Mouse (Mus musculus) MEL (cell line): ENCODE data around the gene Gm4553. TPM values are rescaled to one million over a fixed set of nuclear protein-coding genes. Genes with fewer than 3 reads are reported as not detected.
"Not testable (repeated sequence)": the region's sequence is repeated elsewhere in the genome, so short reads cannot be mapped to it uniquely, and the experiment has no call there.

ENCODE experiments used
- DNase-seq: peaks from one replicate; pipeline ENCODE4 v3.0.0; 2011; ENCODE audit warnings: low read depth, low spot score
- H3K27ac ChIP-seq: 2 replicates; pipeline ENCODE4 v1.5.1; 2012; ENCODE audit warnings: low read depth, mild to moderate bottlenecking, control low read depth, low read length, moderate library complexity; ENCODE audit not compliant: control insufficient read depth
- H3K27me3 ChIP-seq, 2 experiments: fragments of 150-350 bp in 1 of 2; sonication (generic) in 1 of 2; 2 replicates each; pipeline ENCODE4 v1.6.1; 2012; ENCODE audit warnings: low read length in 2 of 2, mild to moderate bottlenecking in 2 of 2, improper control_type of control experiment in 1 of 2, moderate library complexity in 1 of 2; ENCODE audit not compliant: insufficient read depth in 2 of 2, control insufficient read depth in 1 of 2
- H3K36me3 ChIP-seq, 2 experiments: 2 replicates each; pipeline ENCODE4 v1.6.1; 2012 to 2014; ENCODE audit warnings: low read length in 2 of 2, improper control_type of control experiment in 1 of 2, inconsistent platforms in 1 of 2, mild to moderate bottlenecking in 1 of 2; ENCODE audit not compliant: insufficient read depth in 2 of 2, control insufficient read depth in 1 of 2
- H3K4me1 ChIP-seq, 2 experiments: fragments of 150-350 bp in 1 of 2; sonication (generic) in 1 of 2; 2 replicates each; pipeline ENCODE4 v1.6.1; 2012; ENCODE audit warnings: low read length in 2 of 2, improper control_type of control experiment in 1 of 2, mild to moderate bottlenecking in 1 of 2; ENCODE audit not compliant: insufficient read depth in 2 of 2, control insufficient read depth in 1 of 2
- H3K4me3 ChIP-seq, 2 experiments: fragments of 150-350 bp in 1 of 2; sonication (generic) in 1 of 2; 2 replicates each; pipeline ENCODE4 v1.5.1; 2012; ENCODE audit warnings: low read depth in 2 of 2, low read length in 2 of 2, mild to moderate bottlenecking in 2 of 2, moderate library complexity in 2 of 2, control low read depth in 1 of 2, improper control_type of control experiment in 1 of 2; ENCODE audit not compliant: control insufficient read depth in 1 of 2, insufficient read depth in 1 of 2
- H3K79me2 ChIP-seq: 2 replicates; pipeline ENCODE4 v1.6.1; 2012; ENCODE audit warnings: mild to moderate bottlenecking, low read length, moderate library complexity; ENCODE audit not compliant: control insufficient read depth, poor library complexity, insufficient read depth
- H3K9ac ChIP-seq: 2 replicates; pipeline ENCODE4 v1.6.1; 2012; ENCODE audit warnings: low read depth, mild to moderate bottlenecking, control low read depth, low read length, moderate library complexity; ENCODE audit not compliant: control insufficient read depth, poor library complexity, severe bottlenecking
- H3K9me3 ChIP-seq: fragments of 150-350 bp; sonication (generic); replicated peaks from 2 replicates; pipeline ENCODE4 v1.6.1; 2012; ENCODE audit warnings: mild to moderate bottlenecking, low read length, improper control_type of control experiment, moderate library complexity; ENCODE audit not compliant: insufficient read depth
- BHLHE40 ChIP-seq: IDR thresholded peaks from 2 replicates; pipeline ENCODE4 v1.6.1; 2012; ENCODE audit warnings: low read depth, mild to moderate bottlenecking, inconsistent platforms, low read length, improper control_type of control experiment, borderline replicate concordance
- CTCF ChIP-seq, 3 experiments: IDR thresholded peaks in 2 of 3; conservative IDR thresholded peaks in 1 of 3; 2 replicates each; pipeline ENCODE4 v1.5.1; 2011 to 2012; ENCODE audit warnings: low read length in 3 of 3, low read depth in 2 of 3, mild to moderate bottlenecking in 2 of 3, improper control_type of control experiment in 1 of 3, inconsistent platforms in 1 of 3, mixed read lengths in 1 of 3, moderate library complexity in 1 of 3; ENCODE audit not compliant: control insufficient read depth in 1 of 3, insufficient read depth in 1 of 3, poor library complexity in 1 of 3, severe bottlenecking in 1 of 3
- ETS1 ChIP-seq: IDR thresholded peaks from 2 replicates; pipeline ENCODE4 v1.6.1; 2012; ENCODE audit warnings: low read depth, mild to moderate bottlenecking, inconsistent platforms, low read length, improper control_type of control experiment, moderate library complexity
- NRF1 ChIP-seq: IDR thresholded peaks from 2 replicates; pipeline ENCODE4 v1.6.1; 2014; ENCODE audit warnings: low read depth, mild to moderate bottlenecking, inconsistent platforms, low read length, improper control_type of control experiment, moderate library complexity; ENCODE audit not compliant: poor library complexity, insufficient read depth, severe bottlenecking
- POLR2AphosphoS2 ChIP-seq: IDR thresholded peaks from 2 replicates; pipeline ENCODE4 v1.6.1; 2011; ENCODE audit warnings: low read length, improper control_type of control experiment
- RAD21 ChIP-seq: IDR thresholded peaks from 2 replicates; pipeline ENCODE4 v1.6.1; 2011; ENCODE audit warnings: mild to moderate bottlenecking, low read depth, low read length, improper control_type of control experiment
- RCOR1 ChIP-seq: IDR thresholded peaks from 2 replicates; pipeline ENCODE4 v1.6.1; 2012; ENCODE audit warnings: low read depth, mild to moderate bottlenecking, inconsistent platforms, low read length, improper control_type of control experiment
- SMC3 ChIP-seq: IDR thresholded peaks from 2 replicates; pipeline ENCODE4 v1.6.1; 2011; ENCODE audit warnings: low read depth, low read length, improper control_type of control experiment
- TBP ChIP-seq: IDR thresholded peaks from 2 replicates; pipeline ENCODE4 v1.8.0; 2011; ENCODE audit warnings: low read depth, low read length, improper control_type of control experiment
- USF1 ChIP-seq: IDR thresholded peaks from 2 replicates; pipeline ENCODE4 v1.6.1; 2014; ENCODE audit warnings: low read depth, mild to moderate bottlenecking, inconsistent platforms, low read length, improper control_type of control experiment, moderate library complexity
- ZC3H11A ChIP-seq: IDR thresholded peaks from 2 replicates; pipeline ENCODE4 v1.6.1; 2012; ENCODE audit warnings: low read depth, mild to moderate bottlenecking, inconsistent platforms, low read length, improper control_type of control experiment
- ZNF384 ChIP-seq: IDR thresholded peaks from 2 replicates; pipeline ENCODE4 v1.6.1; 2012; ENCODE audit warnings: low read depth, mild to moderate bottlenecking, inconsistent platforms, low read length, improper control_type of control experiment
- polyA plus RNA-seq, 2 experiments: library from polyadenylated mRNA; stranded (reverse) in 1 of 2; unstranded in 1 of 2; fragments of >175 nt in 1 of 2; fragments of >200 nt in 1 of 2; gene quantifications; 2 replicates each; pipeline versions ENCODE4 v1.2.1 to v1.2.4; 2012; ENCODE audit warnings: low replicate concordance in 2 of 2, low read depth in 1 of 2; ENCODE audit not compliant: insufficient read length in 2 of 2, insufficient read depth in 1 of 2, missing spikeins in 1 of 2
- total RNA-seq: library from RNA; depleted of rRNA; stranded (reverse); fragments of 300-350 nt; gene quantifications from 2 replicates; pipeline ENCODE4 v1.2.3, GENCODE M21; 2012

Gm4553 gene
- total and polyA plus RNA-seq, 3 experiments, result not detected

DNA sequence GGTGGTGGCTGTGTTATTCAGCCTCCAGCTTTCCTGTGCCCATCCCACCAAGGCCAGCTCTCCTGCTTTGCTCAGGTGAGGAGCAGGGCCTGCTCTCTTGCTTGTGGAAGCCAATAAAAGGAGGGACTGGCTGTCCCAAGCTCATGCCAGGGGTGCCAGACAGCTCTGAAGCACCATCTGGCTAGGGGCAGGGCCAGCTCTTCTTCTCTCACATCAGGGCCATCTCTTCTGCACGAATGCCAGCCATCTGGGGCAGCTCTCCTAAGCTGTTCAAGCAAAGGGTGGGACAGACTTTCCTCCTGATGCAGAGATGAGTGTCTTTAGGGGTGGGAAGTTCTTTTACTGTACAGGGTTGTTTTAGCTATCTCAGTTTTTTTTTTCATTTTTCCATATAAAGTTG lies 15.5 kb upstream of the Gm4553 start:
- no peak for TF ChIP-seq TBP
- TF ChIP-seq ETS1, result no peak
- DNase-seq, result no peak
- H3K27me3 ChIP-seq, result peaks cover 0 to 2% of the 10 kb centered on the region in 2 experiments; a peak in 1 of 4 replicates

DNA sequence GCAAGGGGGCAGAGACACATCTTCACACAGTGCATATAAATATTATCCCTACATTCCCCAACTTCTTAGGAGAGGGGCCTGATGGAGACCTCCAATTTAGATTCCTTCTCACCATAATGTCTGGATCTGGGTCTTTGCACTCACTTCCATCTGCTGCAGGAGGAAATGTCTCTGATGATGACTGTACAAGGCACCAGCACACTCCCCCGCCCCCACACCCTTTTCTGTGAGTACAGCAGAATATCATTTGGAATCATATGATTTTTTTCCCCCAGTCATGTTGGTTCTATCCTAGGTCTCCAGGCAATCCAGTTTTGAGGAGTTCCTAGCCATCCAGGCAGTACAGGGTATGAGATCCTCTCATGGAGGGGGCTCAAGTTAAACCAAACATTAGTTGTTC lies 13.1 kb upstream of the Gm4553 start:
- no peak for TF ChIP-seq RAD21
- TF ChIP-seq CTCF (IDR thresholded peaks at IDR 0.05 in 2 of 3, conservative IDR thresholded peaks at IDR 0.05 in 1 of 3; ENCODE audit: control insufficient read depth in 1 of 3, insufficient read depth in 1 of 3, low read depth in 2 of 3, low read length in 3 of 3, poor library complexity in 1 of 3, severe bottlenecking in 1 of 3), result no peak
- TF ChIP-seq RCOR1, result no peak
- TF ChIP-seq ZNF384, result no peak
- TF ChIP-seq POLR2AphosphoS2, result no peak
- no peak for TF ChIP-seq ZC3H11A
- no peak for TF ChIP-seq BHLHE40
- no peak for TF ChIP-seq USF1
- no peak overlapping the region for H3K27ac ChIP-seq
- H3K27me3 ChIP-seq, result no peaks in the 10 kb centered on the region; a peak in 1 of 4 replicates
- H3K9me3 ChIP-seq, result no peaks in the 10 kb centered on the region
- no peaks in the 10 kb centered on the region for H3K4me1 ChIP-seq
- DNase-seq, result no peak
- no peaks in the 10 kb centered on the region for H3K36me3 ChIP-seq
- no peak overlapping the region for H3K4me3 ChIP-seq
- no peak overlapping the region for H3K9ac ChIP-seq
- no peaks in the 10 kb centered on the region for H3K79me2 ChIP-seq

More for the DNA sequence above, 15.5 kb upstream of the Gm4553 start:
- H3K79me2 ChIP-seq, result no peaks in the 10 kb centered on the region
- no peaks in the 10 kb centered on the region for H3K9me3 ChIP-seq
- H3K9ac ChIP-seq, result no peak overlapping the region
- no peaks in the 10 kb centered on the region for H3K4me1 ChIP-seq
- no peak overlapping the region for H3K27ac ChIP-seq
- no peaks in the 10 kb centered on the region for H3K36me3 ChIP-seq
- no peak overlapping the region for H3K4me3 ChIP-seq

- not testable (repeated sequence) for H3K9me3 ChIP-seq, H3K36me3 ChIP-seq, H3K27me3 ChIP-seq, H3K4me1 ChIP-seq, H3K27ac ChIP-seq, DNase-seq, H3K79me2 ChIP-seq, H3K9ac ChIP-seq, H3K4me3 ChIP-seq
These were observed 10.4 kb upstream of the Gm4553 start, which contains the start of gene Krtap5-2 for GRCm38 (mm10) chr7:142175905-142176304. Gene Krtap5-2 (minus strand): TSS chr7:142176005.

- Histone ChIP-seq H3K36me3 (no peaks in the 10 kb centered on the region), H3K27ac (no peak overlapping the region), H3K9me3 (no peaks in the 10 kb centered on the region), H3K4me1 (no peaks in the 10 kb centered on the region), H3K9ac (no peak overlapping the region), H3K79me2 (no peaks in the 10 kb centered on the region), H3K4me3 (no peak overlapping the region), H3K27me3 (peaks cover 2 to 5% of the 10 kb centered on the region in 2 experiments)
- TF ChIP-seq RAD21, result peak; percentile 87
- peak; percentile 53; the same call in 1 of the 2 replicates for TF ChIP-seq ZC3H11A
- TF ChIP-seq RCOR1, result no peak
- peak; percentile 64 for TF ChIP-seq SMC3
- peak; percentile 53 to 83 (median 78) for TF ChIP-seq CTCF (IDR thresholded peaks at IDR 0.05 in 2 of 3, conservative IDR thresholded peaks at IDR 0.05 in 1 of 3; ENCODE audit: control insufficient read depth in 1 of 3, insufficient read depth in 1 of 3, low read depth in 2 of 3, low read length in 3 of 3, poor library complexity in 1 of 3, severe bottlenecking in 1 of 3)
- no peak for TF ChIP-seq NRF1
- peak; percentile 55 for DNase-seq
These were observed 4.3 kb upstream of the Gm4553 start for GRCm38 (mm10) chr7:142169836-142170235.
